Mouse (Mus musculus): ENCODE data around the gene Hivep3. TPM values are rescaled to one million over a fixed set of nuclear protein-coding genes. Genes with fewer than 3 reads are reported as not detected.

Hivep3 gene
- total and polyA plus RNA-seq, 2 experiments = 0.95 to 1.5 TPM

- Histone ChIP-seq H3K79me2 (ENCODE audit: control insufficient read depth, insufficient read depth, low read length) (no peaks in the 10 kb centered on the region), H3K4me3 (ENCODE audit: insufficient read depth, low read depth, low read length) (no peak overlapping the region), H3K4me1 (ENCODE audit: control insufficient read depth, insufficient read depth, low read length) (no peaks in the 10 kb centered on the region), H3K27ac (replicated peaks; ENCODE audit: insufficient read depth, low read depth, low read length) (no peak overlapping the region), H3K36me3 (ENCODE audit: control insufficient read depth, insufficient read depth, low read length) (no peaks in the 10 kb centered on the region), H3K9ac (ENCODE audit: low read depth, low read length) (no peak overlapping the region), H3K27me3 (ENCODE audit: control insufficient read depth, insufficient read depth, low read length) (no peaks in the 10 kb centered on the region)
- TF ChIP-seq CTCF (IDR thresholded peaks at IDR 0.05; ENCODE audit: low read depth, low read length) (no peak), POLR2A (IDR thresholded peaks at IDR 0.05; ENCODE audit: extremely low read depth, insufficient read depth, low read length) (no peak)
- DNase-seq (ENCODE audit: extremely low read depth, low read depth, low spot score) = no peak
- 92% methylated on average over 10 of the region's 10 CpGs for WGBS
Measured at GRCm38 (mm10) chr4:119871861-119872582, 138.4 kb downstream of the Hivep3 start.

DNA sequence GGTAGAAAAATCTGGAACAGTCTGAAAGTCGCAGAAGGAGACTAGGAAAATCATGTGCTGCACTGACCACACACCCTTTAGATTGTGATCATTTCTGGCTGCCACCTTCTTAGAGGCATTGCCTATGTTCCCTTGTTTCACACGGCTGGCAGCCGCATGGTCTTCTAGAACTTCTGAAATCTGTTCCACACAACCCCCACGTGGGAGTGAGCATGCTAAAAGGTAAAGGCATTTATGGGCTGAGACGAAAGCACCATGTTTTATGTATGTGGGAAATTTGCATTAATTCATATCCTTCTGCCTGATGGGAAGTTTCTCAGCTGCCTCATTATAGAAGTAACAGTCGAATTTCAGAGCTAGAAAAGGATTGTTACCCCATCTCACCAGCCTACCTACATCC lies 140.4 kb downstream of the Hivep3 start:
- DNase-seq (ENCODE audit: extremely low read depth, low read depth, low spot score) = no peak
- Histone ChIP-seq H3K9ac (ENCODE audit: low read depth, low read length) (no peak overlapping the region), H3K27me3 (ENCODE audit: control insufficient read depth, insufficient read depth, low read length) (no peaks in the 10 kb centered on the region), H3K36me3 (ENCODE audit: control insufficient read depth, insufficient read depth, low read length) (no peaks in the 10 kb centered on the region), H3K79me2 (ENCODE audit: control insufficient read depth, insufficient read depth, low read length) (no peaks in the 10 kb centered on the region), H3K4me3 (ENCODE audit: insufficient read depth, low read depth, low read length) (no peak overlapping the region), H3K4me1 (ENCODE audit: control insufficient read depth, insufficient read depth, low read length) (no peaks in the 10 kb centered on the region; the same call in 1 of the 2 replicates), H3K27ac (replicated peaks; ENCODE audit: insufficient read depth, low read depth, low read length) (no peak overlapping the region)
- 78% methylated on average over 6 of the region's 6 CpGs for WGBS
- TF ChIP-seq POLR2A (IDR thresholded peaks at IDR 0.05; ENCODE audit: extremely low read depth, insufficient read depth, low read length) (no peak), CTCF (IDR thresholded peaks at IDR 0.05; ENCODE audit: low read depth, low read length) (no peak)

GRCm38 (mm10) chr4:119875592-119875991 lies 142.0 kb downstream of the Hivep3 start:
- no peak overlapping the region for H3K9ac ChIP-seq (ENCODE audit: low read depth, low read length)
- no peaks in the 10 kb centered on the region for H3K36me3 ChIP-seq (ENCODE audit: control insufficient read depth, insufficient read depth, low read length)
- H3K79me2 ChIP-seq (ENCODE audit: control insufficient read depth, insufficient read depth, low read length) = no peaks in the 10 kb centered on the region
- H3K4me3 ChIP-seq (ENCODE audit: insufficient read depth, low read depth, low read length) = no peak overlapping the region
- WGBS = 86% methylated on average over 2 of the region's 2 CpGs
- DNase-seq (ENCODE audit: extremely low read depth, low read depth, low spot score) = no peak
- TF ChIP-seq CTCF (IDR thresholded peaks at IDR 0.05; ENCODE audit: low read depth, low read length) = no peak
- TF ChIP-seq POLR2A (IDR thresholded peaks at IDR 0.05; ENCODE audit: extremely low read depth, insufficient read depth, low read length) = no peak
- no peaks in the 10 kb centered on the region; the same call in 1 of the 2 replicates for H3K4me1 ChIP-seq (ENCODE audit: control insufficient read depth, insufficient read depth, low read length)
- H3K27me3 ChIP-seq (ENCODE audit: control insufficient read depth, insufficient read depth, low read length) = no peaks in the 10 kb centered on the region
- no peak overlapping the region for H3K27ac ChIP-seq (replicated peaks; ENCODE audit: insufficient read depth, low read depth, low read length)

DNA sequence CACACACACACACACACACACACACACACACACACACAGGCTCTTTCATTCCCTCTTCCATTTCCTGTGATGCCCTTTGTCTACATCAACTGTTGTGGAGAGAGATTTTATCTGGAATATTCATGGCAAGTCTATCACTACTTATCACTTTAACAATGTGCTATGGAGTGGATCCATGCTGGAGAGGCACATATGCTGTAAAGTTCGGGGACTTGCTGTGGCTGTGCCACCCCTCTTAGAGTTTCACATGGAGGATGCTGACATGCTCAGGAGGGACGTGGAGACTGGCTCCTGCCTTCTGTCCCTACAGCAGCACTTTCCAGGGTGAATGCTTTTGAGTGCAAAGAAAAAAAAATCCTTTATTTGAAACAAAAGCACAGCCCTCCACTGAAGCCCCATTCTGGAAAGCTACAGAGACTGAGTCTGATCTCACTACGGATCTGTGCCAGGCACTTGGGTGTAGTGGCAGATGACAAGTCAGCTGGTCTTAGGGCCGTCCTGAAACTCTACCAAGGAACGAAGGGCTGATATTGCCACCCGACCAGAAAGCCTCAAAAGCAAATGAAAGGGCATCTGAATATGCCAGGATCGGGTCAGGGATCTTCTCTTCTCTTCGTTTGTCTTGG lies 143.1 kb downstream of the Hivep3 start:
- Histone ChIP-seq H3K27ac (replicated peaks; ENCODE audit: insufficient read depth, low read depth, low read length) (no peak overlapping the region), H3K4me1 (ENCODE audit: control insufficient read depth, insufficient read depth, low read length) (no peaks in the 10 kb centered on the region; the same call in 1 of the 2 replicates), H3K79me2 (ENCODE audit: control insufficient read depth, insufficient read depth, low read length) (no peaks in the 10 kb centered on the region), H3K4me3 (ENCODE audit: insufficient read depth, low read depth, low read length) (no peak overlapping the region), H3K9ac (ENCODE audit: low read depth, low read length) (no peak overlapping the region), H3K36me3 (ENCODE audit: control insufficient read depth, insufficient read depth, low read length) (no peaks in the 10 kb centered on the region), H3K27me3 (ENCODE audit: control insufficient read depth, insufficient read depth, low read length) (no peaks in the 10 kb centered on the region)
- TF ChIP-seq CTCF (IDR thresholded peaks at IDR 0.05; ENCODE audit: low read depth, low read length) = no peak
- TF ChIP-seq POLR2A (IDR thresholded peaks at IDR 0.05; ENCODE audit: extremely low read depth, insufficient read depth, low read length) = no peak
- DNase-seq (ENCODE audit: extremely low read depth, low read depth, low spot score) = no peak
- WGBS = 80% methylated on average over 8 of the region's 8 CpGs

DNA sequence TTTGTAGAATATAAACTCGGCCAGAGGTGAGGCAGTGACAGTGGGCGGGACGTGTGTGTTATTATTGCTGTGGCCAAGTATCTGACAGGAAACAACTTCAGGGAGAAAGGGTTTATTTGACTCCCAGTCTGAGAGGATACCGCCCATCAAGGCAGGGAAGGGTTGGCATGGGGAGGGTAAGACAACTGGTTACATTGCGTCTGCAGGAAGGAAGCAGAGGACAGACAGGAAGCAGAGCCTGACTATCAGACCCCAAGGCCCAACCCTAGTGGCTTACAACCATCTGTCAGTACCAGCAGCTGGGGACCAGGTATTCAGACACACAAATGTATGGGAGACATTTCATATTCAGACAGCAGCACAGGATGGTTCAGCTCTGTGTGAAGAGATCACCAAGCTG lies 144.6 kb downstream of the Hivep3 start:
- Histone ChIP-seq H3K36me3 (ENCODE audit: control insufficient read depth, insufficient read depth, low read length) (no peaks in the 10 kb centered on the region), H3K4me1 (ENCODE audit: control insufficient read depth, insufficient read depth, low read length) (no peaks in the 10 kb centered on the region; the same call in 1 of the 2 replicates), H3K4me3 (ENCODE audit: insufficient read depth, low read depth, low read length) (no peak overlapping the region), H3K27me3 (ENCODE audit: control insufficient read depth, insufficient read depth, low read length) (no peaks in the 10 kb centered on the region), H3K79me2 (ENCODE audit: control insufficient read depth, insufficient read depth, low read length) (no peaks in the 10 kb centered on the region), H3K9ac (ENCODE audit: low read depth, low read length) (no peak overlapping the region), H3K27ac (replicated peaks; ENCODE audit: insufficient read depth, low read depth, low read length) (no peak overlapping the region)
- 76% methylated on average over 5 of the region's 5 CpGs for WGBS
- no peak for DNase-seq (ENCODE audit: extremely low read depth, low read depth, low spot score)
- TF ChIP-seq CTCF (IDR thresholded peaks at IDR 0.05; ENCODE audit: low read depth, low read length) = no peak
- no peak for TF ChIP-seq POLR2A (IDR thresholded peaks at IDR 0.05; ENCODE audit: extremely low read depth, insufficient read depth, low read length)

- Histone ChIP-seq H3K4me3 (ENCODE audit: insufficient read depth, low read depth, low read length) (no peak overlapping the region), H3K27ac (replicated peaks; ENCODE audit: insufficient read depth, low read depth, low read length) (no peak overlapping the region), H3K9ac (ENCODE audit: low read depth, low read length) (no peak overlapping the region), H3K4me1 (ENCODE audit: control insufficient read depth, insufficient read depth, low read length) (no peaks in the 10 kb centered on the region; the same call in 1 of the 2 replicates), H3K36me3 (ENCODE audit: control insufficient read depth, insufficient read depth, low read length) (no peaks in the 10 kb centered on the region), H3K79me2 (ENCODE audit: control insufficient read depth, insufficient read depth, low read length) (no peaks in the 10 kb centered on the region), H3K27me3 (ENCODE audit: control insufficient read depth, insufficient read depth, low read length) (no peaks in the 10 kb centered on the region)
- no peak for TF ChIP-seq CTCF (IDR thresholded peaks at IDR 0.05; ENCODE audit: low read depth, low read length)
- no peak for TF ChIP-seq POLR2A (IDR thresholded peaks at IDR 0.05; ENCODE audit: extremely low read depth, insufficient read depth, low read length)
- no peak for DNase-seq (ENCODE audit: extremely low read depth, low read depth, low spot score)
- 88% methylated on average over 5 of the region's 5 CpGs for WGBS
Measured at GRCm38 (mm10) chr4:119879671-119880070, 146.1 kb downstream of the Hivep3 start.
